Mouse (Mus musculus) G1E-ER4 (cell line): Measurements from ENCODE around the gene Mier3. TPM values are rescaled to one million over a fixed set of nuclear protein-coding genes. Genes with fewer than 3 reads are reported as not detected.

Experiments used
- GATA1 ChIP-seq: IDR thresholded peaks from one replicate; pipeline ENCODE4 v1.8.0; 2012; ENCODE audit warnings: low read length, inconsistent platforms
- polyA plus RNA-seq: library from polyadenylated mRNA; stranded (reverse); fragments of >175 nt; gene quantifications from 2 replicates; pipeline ENCODE4 v1.2.3, GENCODE M21; 2012

The Mier3 gene
- polyA plus RNA-seq, 1 experiment = 0.99 TPM

GRCm38 (mm10) chr13:111745216-111745615 lies 64.4 kb downstream of the Mier3 start:
- no peak for TF ChIP-seq GATA1

DNA sequence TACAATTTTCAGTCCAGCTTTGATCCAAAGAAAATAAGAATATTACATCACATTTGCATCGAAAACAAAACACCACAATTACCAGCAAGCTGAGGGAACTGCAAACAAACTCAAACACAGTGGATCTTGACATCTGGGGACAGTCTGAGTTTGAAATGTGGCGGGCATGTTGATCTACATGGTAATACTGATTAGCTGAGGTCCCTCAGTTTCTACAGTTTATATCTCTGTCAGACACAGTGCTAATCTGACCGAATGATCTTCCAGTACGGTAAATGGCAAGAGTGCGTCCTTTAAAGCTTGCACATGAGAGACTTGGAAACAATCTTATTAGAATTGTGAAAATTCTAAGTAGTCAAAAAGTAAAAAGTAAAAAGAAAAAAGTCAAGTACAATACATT lies 66.1 kb downstream of the Mier3 start:
- no peak for TF ChIP-seq GATA1

DNA sequence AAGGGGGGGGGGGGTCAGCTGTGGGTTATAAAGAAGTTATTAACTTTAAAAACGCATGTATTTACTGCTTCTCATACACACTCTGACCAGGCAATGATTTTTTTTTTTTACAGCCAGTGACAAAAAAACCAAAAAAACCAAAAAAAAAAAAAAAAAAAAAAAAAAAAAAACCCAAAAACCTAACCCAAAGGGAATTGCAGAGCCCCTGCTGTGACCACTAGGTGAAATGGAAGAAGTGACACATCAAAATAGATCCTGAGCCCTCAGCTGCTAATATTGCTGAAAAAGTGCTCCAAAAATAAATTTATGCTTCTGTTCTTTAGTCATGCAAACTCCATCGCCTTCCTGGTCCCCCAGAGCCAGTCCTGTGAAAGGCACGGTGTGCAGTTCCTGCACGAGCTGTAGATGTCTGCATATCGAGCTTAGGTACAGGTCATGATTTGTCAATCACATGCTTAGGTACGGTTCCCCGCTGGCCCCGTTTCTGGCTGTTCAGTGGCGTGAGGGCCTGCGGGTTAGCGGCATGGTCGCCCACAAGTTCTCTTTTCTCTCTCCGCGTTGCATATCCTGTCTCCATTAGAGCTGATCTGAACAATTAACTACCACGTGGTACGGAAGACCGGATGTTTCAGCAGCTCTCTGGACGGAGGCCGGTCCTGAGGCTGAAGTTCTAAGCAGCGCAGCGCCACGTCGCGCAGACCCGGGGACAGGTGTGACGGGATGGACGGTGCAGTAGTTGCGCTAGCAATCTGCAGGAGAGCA lies 67.7 kb downstream of the Mier3 start:
- no peak for TF ChIP-seq GATA1

DNA sequence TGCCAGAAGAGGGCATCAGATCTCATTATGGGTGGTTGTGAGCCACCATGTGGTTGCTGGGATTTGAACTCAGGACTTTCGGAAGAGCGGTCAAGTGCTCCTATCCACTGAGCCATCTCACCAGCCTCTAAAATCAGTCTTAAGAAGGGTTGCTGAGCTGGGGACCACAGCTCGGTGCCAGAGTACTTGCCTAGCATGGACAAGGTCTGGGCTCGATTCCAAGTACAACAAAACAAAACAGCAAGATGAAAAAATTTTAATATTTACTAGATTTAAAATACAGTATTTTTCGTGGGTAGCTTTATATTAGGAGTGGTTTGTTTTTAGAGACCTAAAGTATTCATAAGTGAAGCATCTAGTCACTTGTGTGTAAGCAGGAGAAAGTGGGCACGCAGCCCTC lies 72.5 kb downstream of the Mier3 start:
- TF ChIP-seq GATA1 = no peak

- TF ChIP-seq GATA1 = no peak
Measured at GRCm38 (mm10) chr13:111755377-111755776, 74.6 kb downstream of the Mier3 start.

- no peak for TF ChIP-seq GATA1
Measured at GRCm38 (mm10) chr13:111755937-111756336, 75.2 kb downstream of the Mier3 start.

DNA sequence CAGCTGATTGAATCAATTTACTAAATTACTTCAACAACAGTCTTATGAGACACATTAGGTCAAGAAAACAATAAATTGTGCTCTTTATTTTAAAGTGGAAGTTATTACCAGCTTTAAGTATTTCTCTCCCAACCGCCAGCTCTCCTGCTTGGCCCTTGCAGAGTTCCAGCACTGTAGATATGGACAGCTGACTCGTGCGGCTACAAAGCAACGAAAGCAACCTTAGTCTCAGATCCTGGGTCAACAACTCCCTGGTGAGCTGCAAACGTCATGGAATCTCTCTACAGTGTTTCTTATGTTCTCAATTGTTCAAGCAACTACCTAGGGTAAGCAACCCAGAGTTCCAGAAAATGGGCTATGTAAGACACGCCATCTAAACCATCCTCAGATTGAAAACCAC lies 76.2 kb downstream of the Mier3 start:
- no peak for TF ChIP-seq GATA1

DNA sequence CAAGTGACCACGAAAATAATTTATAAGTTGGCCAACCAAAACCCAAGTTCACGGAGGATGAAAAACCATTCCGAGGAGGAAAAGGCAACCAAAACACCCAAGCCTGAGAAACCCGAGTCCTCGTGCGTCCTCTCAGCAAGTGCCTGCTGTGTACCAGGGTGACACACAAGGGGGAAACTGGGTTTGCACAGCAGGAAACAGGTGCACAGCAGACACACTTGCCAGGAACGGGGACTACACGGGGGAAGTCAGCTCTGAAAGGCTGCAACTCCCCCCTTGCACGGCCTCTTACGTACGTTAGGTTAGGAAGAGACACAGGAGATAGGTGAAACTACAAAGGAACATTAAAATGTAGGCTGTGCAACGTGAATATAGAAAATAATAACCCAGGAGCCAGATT lies 81.7 kb downstream of the Mier3 start:
- TF ChIP-seq GATA1 = no peak

Other genes with a start within 250 kb of the Mier3 start
- gene Gpbp1, start 190.9 kb upstream of the Mier3 start, polyA plus RNA-seq = 7.9 and 12.8 TPM in 2 replicates
- gene Gm49496, start 131.0 kb upstream of the Mier3 start, polyA plus RNA-seq = not detected in 2 replicates
- gene Gm10198, start 88.2 kb upstream of the Mier3 start, polyA plus RNA-seq = not detected in 2 replicates
- gene Map3k1, start 128.0 kb downstream of the Mier3 start, polyA plus RNA-seq = 23.3 and 24.0 TPM in 2 replicates